Mouse (Mus musculus) liver, embryonic 11.5 days (tissue): ENCODE measurements around the gene Col6a6. TPM values are rescaled to one million over a fixed set of nuclear protein-coding genes. Genes with fewer than 3 reads are reported as not detected.
"Not testable (repeated sequence)": the region's sequence is repeated elsewhere in the genome, so short reads cannot be mapped to it uniquely, and the experiment has no call there.

Experiments
- ATAC-seq: fragments of 200-750 bp; cut with Nextera tagmentation; replicated peaks from 2 replicates; pipeline ENCODE4 v1.8.0; 2017; ENCODE audit warnings: moderate number of reproducible peaks, mild to moderate bottlenecking, moderate TSS enrichment, moderate library complexity; ENCODE audit not compliant: low FRiP score
- DNase-seq: peaks from one replicate; pipeline ENCODE4 v3.0.0-alpha.2; 2017; ENCODE audit warnings: low spot score
- H3K27ac ChIP-seq: fragments of 300-500 bp; sonication (generic); 2 replicates; pipeline ENCODE4 v1.5.1; 2014; ENCODE audit warnings: mild to moderate bottlenecking, low read depth, low read length, control low read depth
- H3K27me3 ChIP-seq: fragments of 300-500 bp; sonication (generic); replicated peaks from 2 replicates; pipeline ENCODE4 v1.6.1; 2014; ENCODE audit warnings: low read length, mixed read lengths; ENCODE audit not compliant: control insufficient read depth, insufficient read depth
- H3K36me3 ChIP-seq: fragments of 300-500 bp; sonication (generic); 2 replicates; pipeline ENCODE4 v1.6.1; 2014; ENCODE audit warnings: mild to moderate bottlenecking, low read length, moderate library complexity, mixed read lengths; ENCODE audit not compliant: control insufficient read depth, insufficient read depth
- H3K4me1 ChIP-seq: fragments of 300-500 bp; sonication (generic); replicated peaks from 2 replicates; pipeline ENCODE4 v1.6.1; 2014; ENCODE audit warnings: low read length, mixed read lengths; ENCODE audit not compliant: control insufficient read depth, insufficient read depth
- H3K4me2 ChIP-seq: fragments of 300-500 bp; sonication (generic); 2 replicates; pipeline ENCODE4 v1.6.1; 2014; ENCODE audit warnings: mild to moderate bottlenecking, control low read depth, moderate library complexity
- H3K4me3 ChIP-seq: fragments of 300-500 bp; sonication (generic); 2 replicates; pipeline ENCODE4 v1.5.1; 2014; ENCODE audit warnings: low read depth, low read length, control low read depth
- H3K9ac ChIP-seq: fragments of 300-500 bp; sonication (generic); 2 replicates; pipeline ENCODE4 v1.6.1; 2014; ENCODE audit warnings: low read depth, low read length, control low read depth
- H3K9me3 ChIP-seq: fragments of 300-500 bp; sonication (generic); 2 replicates; pipeline ENCODE4 v1.6.1; 2016; ENCODE audit warnings: low read length, inconsistent platforms, mixed read lengths; ENCODE audit not compliant: control insufficient read depth
- WGBS: fragments of 180-500 bp; shearing (Covaris S2); extraction: QIAGEN DNeasy Blood & Tissue Kit; methylation state at CpG from one replicate; pipeline ENCODE4 v1.1.7; 2014; 5-methylcytosine and 5-hydroxymethylcytosine counted together
- polyA plus RNA-seq: library from polyadenylated mRNA; unstranded; fragments of >200 nt; fragmentation: Nextera tagmentation; extraction: Ambion mirVana; gene quantifications from 2 replicates; pipeline ENCODE4 v1.2.1, GENCODE M21; 2014

Gene Col6a6
- polyA plus RNA-seq, 1 experiment from 2014 or later: 0.21 TPM

GRCm38 (mm10) chr9:105841386-105841785, 13.4 kb upstream of the Col6a6 start:
- 45% methylated on average over 5 of the region's 5 CpGs for WGBS
- H3K4me3 ChIP-seq, H3K4me2 ChIP-seq, H3K36me3 ChIP-seq, DNase-seq, ATAC-seq, H3K4me1 ChIP-seq, H3K27ac ChIP-seq, H3K27me3 ChIP-seq, H3K9ac ChIP-seq, H3K9me3 ChIP-seq: not testable (repeated sequence)

GRCm38 (mm10) chr9:105839147-105839515, 11.2 kb upstream of the Col6a6 start:
- H3K27me3 ChIP-seq: no peaks in the 10 kb centered on the region
- no peak overlapping the region for H3K4me3 ChIP-seq
- no peak overlapping the region for H3K27ac ChIP-seq
- no peak for ATAC-seq
- no peaks in the 10 kb centered on the region for H3K4me1 ChIP-seq
- WGBS: 91% methylated on average over 5 of the region's 5 CpGs
- no peaks in the 10 kb centered on the region for H3K9me3 ChIP-seq
- DNase-seq: no peak
- no peak overlapping the region for H3K9ac ChIP-seq
- no peaks in the 10 kb centered on the region for H3K36me3 ChIP-seq
- H3K4me2 ChIP-seq: no peak overlapping the region

- Histone ChIP-seq H3K9ac (no peak overlapping the region), H3K36me3 (no peaks in the 10 kb centered on the region), H3K4me3 (no peak overlapping the region), H3K27ac (no peak overlapping the region), H3K4me1 (no peaks in the 10 kb centered on the region), H3K4me2 (no peak overlapping the region), H3K9me3 (no peaks in the 10 kb centered on the region), H3K27me3 (no peaks in the 10 kb centered on the region)
- no peak for ATAC-seq
- 85% methylated on average over 4 of the region's 4 CpGs for WGBS
- DNase-seq: no peak
These were observed 10.6 kb upstream of the Col6a6 start for GRCm38 (mm10) chr9:105838396-105839146.

- 56% methylated on average over 7 of the region's 7 CpGs for WGBS
- H3K4me2 ChIP-seq: no peak overlapping the region
These were observed 7.6 kb upstream of the Col6a6 start for GRCm38 (mm10) chr9:105835587-105835986.

GRCm38 (mm10) chr9:105834799-105835198, 6.8 kb upstream of the Col6a6 start:
- H3K27me3 ChIP-seq: no peaks in the 10 kb centered on the region
- H3K36me3 ChIP-seq: no peaks in the 10 kb centered on the region
- DNase-seq (no peak), ATAC-seq (no peak)
- H3K9me3 ChIP-seq: no peaks in the 10 kb centered on the region
- H3K27ac ChIP-seq: no peak overlapping the region
- H3K4me3 ChIP-seq: no peak overlapping the region
- 50% methylated on average over 4 of the region's 4 CpGs for WGBS
- no peaks in the 10 kb centered on the region for H3K4me1 ChIP-seq
- H3K9ac ChIP-seq: no peak overlapping the region
- no peak overlapping the region for H3K4me2 ChIP-seq

More at GRCm38 (mm10) chr9:105835587-105835986, 7.6 kb upstream of the Col6a6 start:
- Histone ChIP-seq H3K27ac (no peak overlapping the region), H3K9me3 (no peaks in the 10 kb centered on the region), H3K4me3 (no peak overlapping the region), H3K4me1 (no peaks in the 10 kb centered on the region), H3K36me3 (no peaks in the 10 kb centered on the region), H3K27me3 (no peaks in the 10 kb centered on the region), H3K9ac (no peak overlapping the region)
- DNase-seq (no peak), ATAC-seq (no peak)

- H3K4me1 ChIP-seq: no peaks in the 10 kb centered on the region
- H3K27ac ChIP-seq: no peak overlapping the region
- no peak overlapping the region for H3K4me2 ChIP-seq
- DNase-seq: no peak
- no peak overlapping the region for H3K9ac ChIP-seq
- H3K36me3 ChIP-seq: no peaks in the 10 kb centered on the region
- H3K27me3 ChIP-seq: no peaks in the 10 kb centered on the region; the same call in 1 of the 2 replicates
- no peak overlapping the region for H3K4me3 ChIP-seq
- no peaks in the 10 kb centered on the region for H3K9me3 ChIP-seq
- no peak for ATAC-seq
- 74% methylated on average over 9 of the region's 9 CpGs for WGBS
These were observed 3.3 kb upstream of the Col6a6 start for GRCm38 (mm10) chr9:105831291-105831690.

- Histone ChIP-seq H3K27ac (no peak overlapping the region), H3K4me3 (no peak overlapping the region), H3K4me2 (no peak overlapping the region), H3K4me1 (no peaks in the 10 kb centered on the region), H3K27me3 (no peaks in the 10 kb centered on the region; the same call in 1 of the 2 replicates), H3K9me3 (no peaks in the 10 kb centered on the region), H3K9ac (no peak overlapping the region), H3K36me3 (no peaks in the 10 kb centered on the region)
- ATAC-seq (no peak), DNase-seq (no peak)
- WGBS: 63% methylated on average over 8 of the region's 8 CpGs
These were observed 798 bp downstream of the Col6a6 start for GRCm38 (mm10) chr9:105827076-105827647.

- H3K4me1 ChIP-seq: no peaks in the 10 kb centered on the region
- no peak overlapping the region for H3K9ac ChIP-seq
- no peak overlapping the region for H3K27ac ChIP-seq
- no peak for ATAC-seq
- no peak overlapping the region for H3K4me3 ChIP-seq
- no peaks in the 10 kb centered on the region for H3K27me3 ChIP-seq
- no peaks in the 10 kb centered on the region for H3K36me3 ChIP-seq
- WGBS: 82% methylated on average over 6 of the region's 6 CpGs
- DNase-seq: no peak
- H3K9me3 ChIP-seq: no peaks in the 10 kb centered on the region
- H3K4me2 ChIP-seq: no peak overlapping the region
These were observed 7.2 kb downstream of the Col6a6 start for GRCm38 (mm10) chr9:105820711-105821110.

- ATAC-seq: no peak
- DNase-seq: no peak
- Histone ChIP-seq H3K4me2 (no peak overlapping the region), H3K9ac (no peak overlapping the region), H3K4me1 (no peaks in the 10 kb centered on the region), H3K9me3 (no peaks in the 10 kb centered on the region), H3K4me3 (no peak overlapping the region), H3K27ac (no peak overlapping the region), H3K36me3 (no peaks in the 10 kb centered on the region), H3K27me3 (no peaks in the 10 kb centered on the region)
- WGBS: 53% methylated on average over 29 of the region's 29 CpGs
These were observed 8.7 kb downstream of the Col6a6 start for GRCm38 (mm10) chr9:105819155-105819709.
